Mouse (Mus musculus): ENCODE data around the gene Ifngr2. TPM values are rescaled to one million over a fixed set of nuclear protein-coding genes. Genes with fewer than 3 reads are reported as not detected.
A peak's percentile ranks its signal among the peaks of the same experiment; 100 is the strongest.

The Ifngr2 gene
- polyA plus RNA-seq, 1 experiment from 2014 or later, result 138 TPM

GRCm38 (mm10) chr16:91578980-91579720, 32.3 kb downstream of the Ifngr2 start:
- H3K9ac ChIP-seq (ENCODE audit: low read depth, low read length), result no peak overlapping the region
- 71% methylated on average over 14 of the region's 14 CpGs for WGBS
- H3K27ac ChIP-seq (ENCODE audit: low read depth, low read length), result no peak overlapping the region

GRCm38 (mm10) chr16:91582307-91582706, 35.4 kb downstream of the Ifngr2 start:
- Histone ChIP-seq H3K9ac (ENCODE audit: low read depth, low read length) (no peak overlapping the region), H3K27ac (ENCODE audit: low read depth, low read length) (no peak overlapping the region), H3K4me1 (replicated peaks; ENCODE audit: control insufficient read depth, insufficient read depth, low read length) (no peaks in the 10 kb centered on the region), H3K4me2 (replicated peaks; ENCODE audit: low read depth) (no peak overlapping the region), H3K36me3 (ENCODE audit: control insufficient read depth, insufficient read depth) (peaks cover 25% of the 10 kb centered on the region), H3K9me3 (ENCODE audit: control insufficient read depth) (no peaks in the 10 kb centered on the region), H3K4me3 (ENCODE audit: low read depth, low read length) (no peak overlapping the region), H3K27me3 (replicated peaks; ENCODE audit: control insufficient read depth, insufficient read depth, low read length) (no peaks in the 10 kb centered on the region)
- peak; percentile 77 for TF ChIP-seq CTCF (IDR thresholded peaks at IDR 0.05; ENCODE audit: low read depth)
- 73% methylated on average over 2 of the region's 2 CpGs for WGBS
- ATAC-seq, result no peak

More at GRCm38 (mm10) chr16:91578980-91579720, 32.3 kb downstream of the Ifngr2 start:
- ATAC-seq, result no peak
- no peak for TF ChIP-seq CTCF (IDR thresholded peaks at IDR 0.05; ENCODE audit: low read depth)
- Histone ChIP-seq H3K4me3 (ENCODE audit: low read depth, low read length) (no peak overlapping the region), H3K36me3 (ENCODE audit: control insufficient read depth, insufficient read depth) (peaks cover 17% of the 10 kb centered on the region), H3K9me3 (ENCODE audit: control insufficient read depth) (no peaks in the 10 kb centered on the region), H3K27me3 (replicated peaks; ENCODE audit: control insufficient read depth, insufficient read depth, low read length) (no peaks in the 10 kb centered on the region), H3K4me1 (replicated peaks; ENCODE audit: control insufficient read depth, insufficient read depth, low read length) (no peaks in the 10 kb centered on the region), H3K4me2 (replicated peaks; ENCODE audit: low read depth) (no peak overlapping the region)

GRCm38 (mm10) chr16:91585617-91586016, 38.7 kb downstream of the Ifngr2 start:
- no peak for TF ChIP-seq CTCF (IDR thresholded peaks at IDR 0.05; ENCODE audit: low read depth)
- Histone ChIP-seq H3K9me3 (ENCODE audit: control insufficient read depth) (no peaks in the 10 kb centered on the region), H3K4me3 (ENCODE audit: low read depth, low read length) (no peak overlapping the region), H3K27me3 (replicated peaks; ENCODE audit: control insufficient read depth, insufficient read depth, low read length) (no peaks in the 10 kb centered on the region), H3K9ac (ENCODE audit: low read depth, low read length) (no peak overlapping the region), H3K27ac (ENCODE audit: low read depth, low read length) (no peak overlapping the region), H3K36me3 (ENCODE audit: control insufficient read depth, insufficient read depth) (peaks cover 24% of the 10 kb centered on the region), H3K4me2 (replicated peaks; ENCODE audit: low read depth) (no peak overlapping the region), H3K4me1 (replicated peaks; ENCODE audit: control insufficient read depth, insufficient read depth, low read length) (no peaks in the 10 kb centered on the region)
- WGBS, result 85% methylated on average over 5 of the region's 5 CpGs
- ATAC-seq, result no peak

- 90% methylated on average over 6 of the region's 6 CpGs for WGBS
- TF ChIP-seq CTCF (IDR thresholded peaks at IDR 0.05; ENCODE audit: low read depth), result no peak
- ATAC-seq, result no peak
- Histone ChIP-seq H3K9ac (ENCODE audit: low read depth, low read length) (no peak overlapping the region), H3K36me3 (ENCODE audit: control insufficient read depth, insufficient read depth) (peaks cover 20% of the 10 kb centered on the region), H3K4me3 (ENCODE audit: low read depth, low read length) (no peak overlapping the region), H3K27me3 (replicated peaks; ENCODE audit: control insufficient read depth, insufficient read depth, low read length) (no peaks in the 10 kb centered on the region), H3K9me3 (ENCODE audit: control insufficient read depth) (no peaks in the 10 kb centered on the region), H3K4me1 (replicated peaks; ENCODE audit: control insufficient read depth, insufficient read depth, low read length) (no peaks in the 10 kb centered on the region), H3K4me2 (replicated peaks; ENCODE audit: low read depth) (no peak overlapping the region), H3K27ac (ENCODE audit: low read depth, low read length) (no peak overlapping the region)
Observed at GRCm38 (mm10) chr16:91586244-91586643, 39.4 kb downstream of the Ifngr2 start.

- H3K9me3 ChIP-seq (ENCODE audit: control insufficient read depth), result no peaks in the 10 kb centered on the region
- no peak for TF ChIP-seq CTCF (IDR thresholded peaks at IDR 0.05; ENCODE audit: low read depth)
- H3K4me3 ChIP-seq (ENCODE audit: low read depth, low read length), result no peak overlapping the region
- WGBS, result 60% methylated on average over 6 of the region's 6 CpGs
- no peaks in the 10 kb centered on the region for H3K4me1 ChIP-seq (replicated peaks; ENCODE audit: control insufficient read depth, insufficient read depth, low read length)
- no peak overlapping the region for H3K27ac ChIP-seq (ENCODE audit: low read depth, low read length)
- ATAC-seq, result no peak
- H3K27me3 ChIP-seq (replicated peaks; ENCODE audit: control insufficient read depth, insufficient read depth, low read length), result no peaks in the 10 kb centered on the region
- no peak overlapping the region for H3K9ac ChIP-seq (ENCODE audit: low read depth, low read length)
- peaks cover 17% of the 10 kb centered on the region for H3K36me3 ChIP-seq (ENCODE audit: control insufficient read depth, insufficient read depth)
- no peak overlapping the region for H3K4me2 ChIP-seq (replicated peaks; ENCODE audit: low read depth)
Observed at GRCm38 (mm10) chr16:91587730-91588453, 41.0 kb downstream of the Ifngr2 start.

- no peaks in the 10 kb centered on the region for H3K9me3 ChIP-seq (ENCODE audit: control insufficient read depth)
- no peak overlapping the region for H3K27ac ChIP-seq (ENCODE audit: low read depth, low read length)
- no peak for TF ChIP-seq CTCF (IDR thresholded peaks at IDR 0.05; ENCODE audit: low read depth)
- H3K4me3 ChIP-seq (ENCODE audit: low read depth, low read length), result no peak overlapping the region
- ATAC-seq, result no peak
- H3K4me2 ChIP-seq (replicated peaks; ENCODE audit: low read depth), result no peak overlapping the region
- no peaks in the 10 kb centered on the region for H3K27me3 ChIP-seq (replicated peaks; ENCODE audit: control insufficient read depth, insufficient read depth, low read length)
- 88% methylated on average over 3 of the region's 3 CpGs for whole genome bisulfite sequencing
- peaks cover 17% of the 10 kb centered on the region for H3K36me3 ChIP-seq (ENCODE audit: control insufficient read depth, insufficient read depth)
- H3K9ac ChIP-seq (ENCODE audit: low read depth, low read length), result no peak overlapping the region
- no peaks in the 10 kb centered on the region for H3K4me1 ChIP-seq (replicated peaks; ENCODE audit: control insufficient read depth, insufficient read depth, low read length)
Observed at GRCm38 (mm10) chr16:91588703-91589102, 41.8 kb downstream of the Ifngr2 start.
